Mouse (Mus musculus) G1E (cell line): Measurements from ENCODE around the gene Pan3.

Source experiments
- CTCF ChIP-seq: IDR thresholded peaks from 2 replicates; pipeline ENCODE4 v1.5.1; 2012; ENCODE audit warnings: low read depth, low read length, inconsistent platforms, mixed read lengths
- GATA1 ChIP-seq: IDR thresholded peaks from 2 replicates; pipeline ENCODE4 v1.6.1; 2012; ENCODE audit warnings: borderline replicate concordance, low read length, inconsistent platforms, mixed read lengths
- GATA2 ChIP-seq: IDR thresholded peaks from 2 replicates; pipeline ENCODE4 v1.6.1; 2012; ENCODE audit warnings: low read depth, low read length, inconsistent platforms, borderline replicate concordance
- POLR2AphosphoS5 ChIP-seq: IDR thresholded peaks from 2 replicates; pipeline ENCODE4 v1.6.1; 2012; ENCODE audit warnings: low read depth, low read length, inconsistent platforms; ENCODE audit not compliant: insufficient replicate concordance
- TAL1 ChIP-seq: conservative IDR thresholded peaks from 2 replicates; pipeline ENCODE4 v1.6.1; 2012; ENCODE audit warnings: low read depth, low read length, inconsistent platforms, mixed read lengths

DNA sequence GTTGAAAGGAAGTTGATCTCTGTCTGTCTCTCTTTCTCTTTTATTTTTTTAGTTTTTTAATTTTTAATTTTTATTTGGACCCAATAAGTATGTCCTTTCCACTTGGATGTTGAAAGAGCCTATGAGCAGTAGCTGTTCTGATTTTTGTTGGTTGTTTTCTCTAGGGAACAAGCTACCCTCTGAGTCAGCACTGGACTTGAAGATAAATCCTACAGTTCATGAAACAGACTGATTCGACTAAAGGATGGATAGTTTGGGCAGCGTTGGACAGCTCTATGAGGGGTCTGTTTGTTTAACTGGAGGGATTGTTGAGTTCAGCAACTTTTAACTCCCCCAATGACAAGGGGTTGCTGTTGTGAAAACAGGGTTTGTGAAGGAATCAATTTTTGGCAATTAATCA, 73.0 kb downstream of the Pan3 start:
- TF ChIP-seq GATA1 (no peak), CTCF (no peak), TAL1 (no peak), POLR2AphosphoS5 (no peak), GATA2 (no peak)
